Mouse (Mus musculus) thymus, postnatal 36 days (tissue): ENCODE data around the gene Susd3.

ENCODE experiments used
- DNase-seq, 2 experiments: peaks; one replicate each; pipeline ENCODE4 v3.0.0; 2022; ENCODE audit warnings: mixed read lengths in 2 of 2

Susd3 gene

GRCm38 (mm10) chr13:49246011-49246410, 2.5 kb downstream of the Susd3 start:
- no peak for DNase-seq

DNA sequence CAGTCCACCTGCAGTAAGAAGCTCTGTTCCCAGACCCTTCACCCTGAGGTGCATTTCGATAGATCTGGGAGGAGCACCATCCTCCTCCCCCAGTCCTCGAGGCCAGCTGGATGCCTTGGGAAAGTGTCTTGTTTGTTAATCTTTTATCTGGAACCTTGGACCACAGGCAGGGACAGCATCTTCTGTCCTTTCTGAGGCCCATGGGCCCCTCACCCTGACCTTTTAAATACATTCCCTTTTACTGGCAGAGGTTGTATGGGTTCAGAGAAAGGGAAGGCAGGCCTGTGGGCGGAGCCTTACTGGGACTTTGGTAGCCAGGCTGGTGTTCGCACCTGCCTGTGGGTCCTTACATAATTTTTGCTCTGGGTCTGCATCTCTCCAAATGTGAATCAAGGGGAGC, 3.3 kb downstream of the Susd3 start:
- DNase-seq, result no peak

DNA sequence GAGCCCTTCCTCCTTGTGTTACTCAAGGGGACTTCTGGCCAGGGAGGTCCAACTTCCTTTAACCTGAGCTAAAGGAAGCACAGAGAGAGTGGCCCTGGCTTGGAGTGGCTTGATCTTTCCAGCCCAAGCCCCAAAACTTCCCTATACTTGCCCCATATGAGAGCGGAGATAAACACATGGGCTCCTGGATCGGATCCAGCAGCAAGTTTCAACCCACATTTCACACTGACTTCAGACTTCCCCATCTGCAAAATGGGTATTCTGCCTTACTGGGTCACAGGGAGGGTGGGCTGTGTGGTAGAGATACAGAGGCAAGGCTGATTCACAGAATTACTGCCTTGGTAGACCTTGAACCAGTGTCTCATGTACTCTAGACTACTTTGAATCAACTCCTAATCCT, 5.0 kb downstream of the Susd3 start:
- DNase-seq, result no peak

GRCm38 (mm10) chr13:49242321-49243065, 6.0 kb downstream of the Susd3 start:
- DNase-seq, result peak; percentile 80 to 87

- no peak for DNase-seq
Observed at GRCm38 (mm10) chr13:49238737-49239136, 9.8 kb downstream of the Susd3 start.

GRCm38 (mm10) chr13:49237617-49238016, 10.9 kb downstream of the Susd3 start:
- no peak for DNase-seq

- no peak for DNase-seq
Observed at GRCm38 (mm10) chr13:49234711-49235110, 13.8 kb downstream of the Susd3 start.

GRCm38 (mm10) chr13:49233792-49234572, 14.5 kb downstream of the Susd3 start:
- DNase-seq, result no peak

GRCm38 (mm10) chr13:49225633-49226032, 22.9 kb downstream of the Susd3 start:
- DNase-seq, result no peak

- DNase-seq, result no peak
Observed at GRCm38 (mm10) chr13:49225159-49225558, 23.3 kb downstream of the Susd3 start.

- no peak for DNase-seq
Observed at GRCm38 (mm10) chr13:49224729-49225128, 23.8 kb downstream of the Susd3 start.

- no peak for DNase-seq
Observed at GRCm38 (mm10) chr13:49224314-49224713, 24.2 kb downstream of the Susd3 start.

DNA sequence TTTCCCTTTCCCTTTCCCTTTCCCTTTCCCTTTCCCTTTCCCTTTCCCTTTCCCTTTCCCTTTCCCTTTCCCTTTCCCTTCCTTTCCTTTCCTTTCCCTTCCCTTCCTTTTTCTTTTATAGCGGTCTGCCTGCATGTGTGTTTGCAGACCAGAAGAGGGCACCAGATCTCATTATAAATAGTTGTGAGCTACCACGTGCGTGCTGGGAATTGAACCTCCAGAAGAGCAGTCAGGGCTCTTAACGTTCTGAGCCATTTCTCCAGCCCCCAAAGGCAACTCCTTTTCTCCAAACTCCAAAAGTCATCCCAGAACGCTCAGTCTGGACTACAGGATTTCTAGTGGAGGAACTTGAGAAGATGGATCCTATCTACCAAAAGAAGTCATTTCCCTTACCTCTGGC, 27.6 kb downstream of the Susd3 start:
- no peak for DNase-seq

- no peak for DNase-seq
Observed at GRCm38 (mm10) chr13:49219367-49219766, 29.1 kb downstream of the Susd3 start.

- DNase-seq, result no peak
Observed at GRCm38 (mm10) chr13:49218651-49219050, 29.9 kb downstream of the Susd3 start.

- no peak for DNase-seq
Observed at GRCm38 (mm10) chr13:49216808-49217561, 31.5 kb downstream of the Susd3 start.

DNA sequence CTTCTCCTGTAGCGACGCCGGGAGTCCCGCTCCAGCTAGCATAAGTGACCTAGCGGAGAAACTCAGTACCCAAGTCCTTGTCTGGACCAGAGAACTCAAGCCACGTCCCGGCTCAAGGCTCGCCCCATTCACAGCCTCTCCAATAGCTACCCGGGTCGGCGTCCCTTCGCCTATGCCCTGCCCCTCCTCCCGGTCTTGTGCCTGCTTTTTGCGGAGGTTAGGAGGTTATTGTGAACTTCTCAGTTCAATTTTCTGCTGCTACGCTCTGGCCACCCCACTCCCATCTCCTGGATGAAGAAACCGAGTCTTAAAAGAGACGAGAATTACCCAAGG, 32.3 kb downstream of the Susd3 start:
- DNase-seq, result no peak

- peak; percentile 96 to 98 for DNase-seq
Observed at GRCm38 (mm10) chr13:49215504-49216219, 32.8 kb downstream of the Susd3 start, which contains the start of gene Card19. TSS of gene Card19 (minus strand) at chr13:49216037.

DNA sequence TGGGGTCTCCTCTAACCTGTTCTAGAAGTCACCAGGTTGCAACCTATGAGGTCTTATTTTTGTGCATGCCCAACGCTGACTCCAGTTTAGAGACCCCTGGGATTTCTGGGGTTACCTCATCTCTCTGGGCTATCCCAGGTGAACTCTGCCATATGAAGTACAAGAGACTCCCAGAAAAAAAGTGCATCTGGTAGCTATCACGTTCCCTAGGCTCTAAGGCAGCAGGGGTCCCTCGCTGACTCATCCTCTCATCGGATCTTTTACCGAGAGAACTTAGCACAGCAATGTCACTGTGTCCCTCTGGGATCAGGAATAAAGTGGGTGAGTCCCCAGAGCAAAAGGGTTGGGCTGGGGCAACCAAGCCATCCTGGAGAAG, 33.4 kb downstream of the Susd3 start:
- DNase-seq, result no peak

DNA sequence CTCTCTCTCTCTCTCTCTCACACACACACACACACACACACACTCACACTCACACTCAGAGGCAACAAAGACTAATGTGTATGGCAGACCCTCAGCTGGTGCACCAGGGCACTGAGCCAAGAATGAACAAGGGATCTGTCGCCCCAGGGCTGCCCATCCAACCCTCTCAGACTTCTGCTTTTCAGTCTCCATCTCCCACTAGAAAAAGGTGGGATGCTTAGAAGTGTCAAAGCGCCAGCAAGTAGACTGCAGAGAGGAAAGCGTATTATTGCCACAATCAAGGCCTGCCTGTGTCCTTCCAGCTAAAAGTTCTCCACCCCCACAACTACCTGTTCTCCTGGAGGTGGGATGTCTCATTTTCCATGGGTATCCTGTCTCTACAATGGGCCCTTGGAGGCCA, 34.1 kb downstream of the Susd3 start:
- DNase-seq, result no peak

DNA sequence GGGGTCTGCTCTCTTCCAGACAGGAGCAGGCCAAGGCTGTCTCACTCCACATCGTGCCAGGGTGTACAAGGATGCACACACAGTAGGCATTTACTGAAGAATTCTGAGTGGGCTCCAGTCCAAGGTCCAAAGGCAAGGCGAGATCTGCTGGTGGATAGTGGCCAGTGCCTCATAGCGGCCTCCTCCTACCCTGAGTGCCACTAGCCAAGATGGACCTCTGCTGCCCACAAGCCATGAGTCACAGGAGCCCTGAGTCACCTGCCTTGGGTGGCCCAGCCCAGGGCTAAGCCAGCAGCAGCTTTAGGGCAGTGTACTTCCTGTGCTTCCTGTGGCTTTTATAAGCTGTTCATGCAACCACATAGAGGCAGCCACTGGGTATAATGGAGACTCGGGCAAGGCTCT, 35.0 kb downstream of the Susd3 start:
- DNase-seq, result no peak

DNA sequence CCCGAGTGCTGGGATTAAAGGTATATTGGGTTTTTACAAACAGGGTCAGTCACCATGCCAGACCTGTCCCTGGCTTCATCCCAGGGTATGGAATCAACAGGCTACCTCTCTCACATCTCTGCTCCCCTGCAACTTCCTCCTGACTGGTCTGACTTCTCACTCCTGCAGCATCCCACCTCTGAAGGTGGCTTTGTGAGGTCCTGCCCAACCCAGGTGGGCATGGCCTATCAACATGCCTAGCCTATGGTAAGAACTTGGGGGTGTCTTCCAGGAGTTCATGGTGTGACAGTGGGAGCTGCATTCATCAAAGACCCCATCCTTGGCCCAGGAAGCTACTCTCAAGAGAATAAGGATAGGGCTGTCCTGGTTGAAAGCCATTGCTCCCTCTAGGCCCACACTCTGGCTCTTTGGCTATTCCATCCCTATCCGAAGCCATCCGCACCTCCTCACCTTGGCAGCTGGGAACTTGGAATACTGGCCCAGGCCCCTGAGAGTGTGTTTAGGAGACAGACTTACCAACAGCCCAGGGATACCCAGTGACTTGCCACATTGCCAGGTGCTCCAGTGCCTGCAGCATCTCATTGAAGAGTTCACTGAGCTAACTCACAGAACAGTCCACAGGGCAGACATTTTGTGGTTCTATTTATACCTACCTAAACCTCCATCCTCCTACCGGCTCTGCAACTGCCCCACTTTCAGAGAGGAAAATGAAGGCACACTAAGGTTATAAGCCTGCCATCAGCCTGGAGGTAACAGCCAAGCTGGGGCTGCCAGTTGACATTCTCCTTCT, 35.6 kb downstream of the Susd3 start:
- DNase-seq, result no peak
